Mouse (Mus musculus): ENCODE data around the gene Pou3f3. TPM values are rescaled to one million over a fixed set of nuclear protein-coding genes. Genes with fewer than 3 reads are reported as not detected.
A peak's percentile ranks its signal among the peaks of the same experiment; 100 is the strongest.

Gene Pou3f3
- polyA plus RNA-seq, 1 experiment from 2014 or later, result 0.03 TPM

GRCm38 (mm10) chr1:42707196-42707595 is 11.6 kb downstream of the Pou3f3 start:
- Histone ChIP-seq H3K27ac (no peak overlapping the region), H3K4me3 (no peak overlapping the region), H3K4me1 (peaks cover 3% of the 10 kb centered on the region; the same call in 1 of the 2 replicates), H3K9me3 (no peaks in the 10 kb centered on the region), H3K27me3 (ENCODE audit: insufficient read depth, poor library complexity, severe bottlenecking) (peaks cover 98% of the 10 kb centered on the region), H3K36me3 (no peaks in the 10 kb centered on the region)
- DNase-seq (ENCODE audit: low spot score), result no peak
- WGBS, result 2% methylated on average over 5 of the region's 5 CpGs

- Histone ChIP-seq H3K27me3 (ENCODE audit: insufficient read depth, poor library complexity, severe bottlenecking) (peaks cover 97% of the 10 kb centered on the region), H3K9me3 (no peaks in the 10 kb centered on the region), H3K4me1 (peaks cover 3% of the 10 kb centered on the region; the same call in 1 of the 2 replicates), H3K4me3 (no peak overlapping the region), H3K27ac (no peak overlapping the region), H3K36me3 (no peaks in the 10 kb centered on the region)
- DNase-seq (ENCODE audit: low spot score), result no peak
- WGBS, result 2% methylated on average over 4 of the region's 4 CpGs
Observed at GRCm38 (mm10) chr1:42707611-42708130, 12.1 kb downstream of the Pou3f3 start.

- Histone ChIP-seq H3K9me3 (no peaks in the 10 kb centered on the region), H3K4me1 (peaks cover 8% of the 10 kb centered on the region; the same call in 1 of the 2 replicates), H3K27me3 (ENCODE audit: insufficient read depth, poor library complexity, severe bottlenecking) (peaks cover 98% of the 10 kb centered on the region), H3K27ac (no peak overlapping the region), H3K4me3 (no peak overlapping the region), H3K36me3 (no peaks in the 10 kb centered on the region)
- no peak for DNase-seq (ENCODE audit: low spot score)
- WGBS, result 7% methylated on average over 1 of the region's 1 CpGs
Observed at GRCm38 (mm10) chr1:42709024-42709423, 13.5 kb downstream of the Pou3f3 start.

GRCm38 (mm10) chr1:42709431-42710160 is 14.0 kb downstream of the Pou3f3 start:
- peaks cover 12% of the 10 kb centered on the region; the same call in 1 of the 2 replicates for H3K4me1 ChIP-seq
- H3K9me3 ChIP-seq, result no peaks in the 10 kb centered on the region
- H3K36me3 ChIP-seq, result no peaks in the 10 kb centered on the region
- WGBS, result 10% methylated on average over 7 of the region's 7 CpGs
- H3K4me3 ChIP-seq, result no peak overlapping the region
- no peak for DNase-seq (ENCODE audit: low spot score)
- no peak overlapping the region for H3K27ac ChIP-seq
- H3K27me3 ChIP-seq (ENCODE audit: insufficient read depth, poor library complexity, severe bottlenecking), result peaks cover 97% of the 10 kb centered on the region

- DNase-seq (ENCODE audit: low spot score), result no peak
- Histone ChIP-seq H3K9me3 (no peaks in the 10 kb centered on the region), H3K4me1 (peaks cover 12% of the 10 kb centered on the region; the same call in 1 of the 2 replicates), H3K27me3 (ENCODE audit: insufficient read depth, poor library complexity, severe bottlenecking) (peaks cover 97% of the 10 kb centered on the region), H3K4me3 (no peak overlapping the region), H3K36me3 (no peaks in the 10 kb centered on the region), H3K27ac (no peak overlapping the region)
- whole genome bisulfite sequencing, result 14% methylated on average over 4 of the region's 4 CpGs
Observed at GRCm38 (mm10) chr1:42710234-42710633, 14.7 kb downstream of the Pou3f3 start.

- no peak overlapping the region for H3K27ac ChIP-seq
- no peaks in the 10 kb centered on the region for H3K36me3 ChIP-seq
- DNase-seq (ENCODE audit: low spot score), result no peak
- H3K9me3 ChIP-seq, result no peaks in the 10 kb centered on the region
- H3K27me3 ChIP-seq (ENCODE audit: insufficient read depth, poor library complexity, severe bottlenecking), result peaks cover 97% of the 10 kb centered on the region
- peaks cover 12% of the 10 kb centered on the region; the same call in 1 of the 2 replicates for H3K4me1 ChIP-seq
- H3K4me3 ChIP-seq, result no peak overlapping the region
- 3% methylated on average over 2 of the region's 2 CpGs for WGBS
Observed at GRCm38 (mm10) chr1:42710995-42711394, 15.4 kb downstream of the Pou3f3 start.

- no peak overlapping the region for H3K4me3 ChIP-seq
- no peaks in the 10 kb centered on the region for H3K36me3 ChIP-seq
- H3K9me3 ChIP-seq, result no peaks in the 10 kb centered on the region
- peaks cover 97% of the 10 kb centered on the region for H3K27me3 ChIP-seq (ENCODE audit: insufficient read depth, poor library complexity, severe bottlenecking)
- H3K27ac ChIP-seq, result no peak overlapping the region
- DNase-seq (ENCODE audit: low spot score), result no peak
- H3K4me1 ChIP-seq, result peaks cover 12% of the 10 kb centered on the region; the same call in 1 of the 2 replicates
- 6% methylated on average over 8 of the region's 8 CpGs for whole genome bisulfite sequencing
Observed at GRCm38 (mm10) chr1:42711456-42712310, 16.1 kb downstream of the Pou3f3 start.

- no peaks in the 10 kb centered on the region for H3K9me3 ChIP-seq
- 5% methylated on average over 4 of the region's 4 CpGs for WGBS
- H3K27me3 ChIP-seq (ENCODE audit: insufficient read depth, poor library complexity, severe bottlenecking), result peaks cover 94% of the 10 kb centered on the region
- H3K4me1 ChIP-seq, result peaks cover 12% of the 10 kb centered on the region; the same call in 1 of the 2 replicates
- H3K36me3 ChIP-seq, result no peaks in the 10 kb centered on the region
- no peak overlapping the region for H3K27ac ChIP-seq
- no peak overlapping the region for H3K4me3 ChIP-seq
- DNase-seq (ENCODE audit: low spot score), result no peak
Observed at GRCm38 (mm10) chr1:42712311-42712690, 16.7 kb downstream of the Pou3f3 start.

- Histone ChIP-seq H3K27me3 (ENCODE audit: insufficient read depth, poor library complexity, severe bottlenecking) (peaks cover 84% of the 10 kb centered on the region), H3K4me3 (peak overlapping the region; percentile 60), H3K4me1 (peaks cover 12% of the 10 kb centered on the region; the same call in 1 of the 2 replicates), H3K27ac (no peak overlapping the region; the same call in 1 of the 2 replicates), H3K36me3 (no peaks in the 10 kb centered on the region), H3K9me3 (no peaks in the 10 kb centered on the region)
- under 1% methylated on average over 46 of the region's 46 CpGs for WGBS
- DNase-seq (ENCODE audit: low spot score), result no peak
Observed at GRCm38 (mm10) chr1:42713104-42713932, 17.8 kb downstream of the Pou3f3 start.

- peak overlapping the region; percentile 60 for H3K4me3 ChIP-seq
- H3K4me1 ChIP-seq, result peaks cover 12% of the 10 kb centered on the region; the same call in 1 of the 2 replicates
- peaks cover 83% of the 10 kb centered on the region for H3K27me3 ChIP-seq (ENCODE audit: insufficient read depth, poor library complexity, severe bottlenecking)
- WGBS, result 1% methylated on average over 25 of the region's 31 CpGs
- peak overlapping the region; percentile 47; the same call in 1 of the 2 replicates for H3K27ac ChIP-seq
- H3K36me3 ChIP-seq, result no peaks in the 10 kb centered on the region
- no peaks in the 10 kb centered on the region for H3K9me3 ChIP-seq
- DNase-seq (ENCODE audit: low spot score), result no peak
Observed at GRCm38 (mm10) chr1:42714016-42714931, 18.7 kb downstream of the Pou3f3 start.

- Histone ChIP-seq H3K4me3 (no peak overlapping the region), H3K27me3 (ENCODE audit: insufficient read depth, poor library complexity, severe bottlenecking) (peaks cover 49% of the 10 kb centered on the region), H3K36me3 (no peaks in the 10 kb centered on the region), H3K4me1 (peaks cover 6% of the 10 kb centered on the region; the same call in 1 of the 2 replicates), H3K9me3 (no peaks in the 10 kb centered on the region), H3K27ac (no peak overlapping the region)
- DNase-seq (ENCODE audit: low spot score), result no peak
- 24% methylated on average over 5 of the region's 5 CpGs for WGBS
Observed at GRCm38 (mm10) chr1:42718549-42718948, 23.0 kb downstream of the Pou3f3 start.
